Mouse (Mus musculus) CH12.LX (cell line): ENCODE measurements at regions not wholly inside any gene's neighbourhood (a gene's known extent, or its start where the extent isn't known, plus 50 kb on each side); places are given as distances from the start of the nearest gene placed in this dataset.

ENCODE experiments used
- CHD2 ChIP-seq: IDR thresholded peaks from 2 replicates; pipeline ENCODE4 v1.6.1; 2011; ENCODE audit warnings: low read length, improper control_type of control experiment
- CTCF ChIP-seq, 2 experiments: IDR thresholded peaks in 1 of 2; conservative IDR thresholded peaks in 1 of 2; 2 replicates each; pipeline ENCODE4 v1.5.1; 2011 to 2012; ENCODE audit warnings: low read depth in 2 of 2, low read length in 2 of 2, improper control_type of control experiment in 1 of 2, inconsistent platforms in 1 of 2, mild to moderate bottlenecking in 1 of 2, moderate library complexity in 1 of 2
- MEF2A ChIP-seq: IDR thresholded peaks from 2 replicates; pipeline ENCODE4 v1.6.1; 2014; ENCODE audit warnings: low read depth, mild to moderate bottlenecking, inconsistent platforms, low read length, improper control_type of control experiment, borderline replicate concordance
- POLR2AphosphoS2 ChIP-seq: IDR thresholded peaks from 2 replicates; pipeline ENCODE4 v1.6.1; 2011; ENCODE audit warnings: low read depth, low read length, improper control_type of control experiment
- RAD21 ChIP-seq: IDR thresholded peaks from 2 replicates; pipeline ENCODE4 v1.6.1; 2011; ENCODE audit warnings: low read depth, mild to moderate bottlenecking, low read length, improper control_type of control experiment, moderate library complexity
- TBP ChIP-seq: conservative IDR thresholded peaks from 2 replicates; pipeline ENCODE4 v1.6.1; 2011; ENCODE audit warnings: low read depth, low read length, improper control_type of control experiment

DNA sequence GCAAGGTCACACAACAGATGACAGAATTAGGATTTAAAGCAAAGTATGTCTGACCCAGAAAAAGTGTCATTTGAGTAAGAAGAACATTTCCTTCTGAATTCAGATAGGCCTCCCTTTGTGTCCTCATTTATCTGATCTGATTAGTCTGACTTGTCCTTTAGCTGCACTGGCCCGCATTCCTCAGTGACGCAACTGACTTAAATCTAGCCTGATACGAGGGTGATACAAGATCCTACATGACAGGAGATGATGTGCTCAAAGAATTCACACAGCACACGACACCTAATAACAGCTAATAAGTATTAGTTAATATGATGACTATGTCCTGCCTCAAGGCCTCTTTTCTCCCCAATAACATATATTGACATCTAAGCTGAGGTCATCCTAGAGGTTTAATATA, 192.8 kb downstream of the Nuf2 start:
- TF ChIP-seq TBP (no peak), MEF2A (no peak), POLR2AphosphoS2 (no peak), CTCF (conservative IDR thresholded peaks at IDR 0.05 in 1 of 2, IDR thresholded peaks at IDR 0.05 in 1 of 2; ENCODE audit: low read depth in 2 of 2, low read length in 2 of 2) (no peak), CHD2 (no peak), RAD21 (no peak)
